Mouse (Mus musculus) stomach, postnatal 0 days (tissue): ENCODE data around the gene Fosl1.

Experiments
- CTCF ChIP-seq: IDR thresholded peaks from 2 replicates; pipeline ENCODE4 v1.5.1; 2016; ENCODE audit warnings: antibody characterized with exemption, low read depth, mild to moderate bottlenecking, moderate library complexity
- EP300 ChIP-seq: optimal IDR thresholded peaks from 2 replicates; pipeline ENCODE3; 2016; ENCODE audit warnings: antibody characterized with exemption

GRCm38 (mm10) chr19:5432992-5433852, 14.1 kb upstream of the Fosl1 start:
- TF ChIP-seq CTCF (peak; percentile 72), EP300 (no peak)
